Mouse (Mus musculus) hindbrain, embryonic 12.5 days (tissue): ENCODE measurements around the gene Llph. TPM values are rescaled to one million over a fixed set of nuclear protein-coding genes. Genes with fewer than 3 reads are reported as not detected.
"Not testable (repeated sequence)": the region's sequence is repeated elsewhere in the genome, so short reads cannot be mapped to it uniquely, and the experiment has no call there.

Experiments used
- ATAC-seq: fragments of 200-750 bp; cut with Nextera tagmentation; 2 replicates; pipeline ENCODE4 v1.8.0; 2017; ENCODE audit warnings: moderate TSS enrichment; ENCODE audit not compliant: low FRiP score
- H3K27ac ChIP-seq: fragments of 300-500 bp; sonication (generic); 2 replicates; pipeline ENCODE4 v1.5.1; 2016; ENCODE audit warnings: mild to moderate bottlenecking
- H3K27me3 ChIP-seq: fragments of 300-500 bp; sonication (generic); 2 replicates; pipeline ENCODE4 v1.6.1; 2016; ENCODE audit warnings: mild to moderate bottlenecking
- H3K36me3 ChIP-seq: fragments of 300-500 bp; sonication (generic); 2 replicates; pipeline ENCODE4 v1.6.1; 2016; ENCODE audit warnings: mild to moderate bottlenecking
- H3K4me1 ChIP-seq: fragments of 300-500 bp; sonication (generic); 2 replicates; pipeline ENCODE4 v1.6.1; 2016
- H3K4me2 ChIP-seq: fragments of 300-500 bp; sonication (generic); replicated peaks from 2 replicates; pipeline ENCODE4 v1.6.1; 2016; ENCODE audit warnings: mild to moderate bottlenecking
- H3K4me3 ChIP-seq: fragments of 300-500 bp; sonication (generic); 2 replicates; pipeline ENCODE4 v1.5.1; 2016; ENCODE audit warnings: mild to moderate bottlenecking
- H3K9ac ChIP-seq: fragments of 300-500 bp; sonication (generic); 2 replicates; pipeline ENCODE4 v1.6.1; 2016; ENCODE audit warnings: mild to moderate bottlenecking, moderate library complexity
- H3K9me3 ChIP-seq: fragments of 300-500 bp; sonication (generic); replicated peaks from 2 replicates; pipeline ENCODE4 v1.6.1; 2016; ENCODE audit warnings: mild to moderate bottlenecking
- WGBS: fragments of 180-500 bp; shearing (Covaris S2); methylation state at CpG from one replicate; pipeline ENCODE4 v1.1.7; 2016; 5-methylcytosine and 5-hydroxymethylcytosine counted together
- polyA plus RNA-seq: library from polyadenylated mRNA; unstranded; fragments of >200 nt; fragmentation: Nextera tagmentation; extraction: Ambion mirVana; gene quantifications from 2 replicates; pipeline ENCODE4 v1.2.1, GENCODE M21; 2016

Llph gene
- polyA plus RNA-seq, 1 experiment from 2014 or later, result 46.9 TPM

GRCm38 (mm10) chr10:120202467-120203250 is 24.2 kb upstream of the Llph start:
- Histone ChIP-seq H3K9me3 (no peaks in the 10 kb centered on the region), H3K27ac (no peak overlapping the region), H3K27me3 (peaks cover 25% of the 10 kb centered on the region), H3K4me1 (peaks cover 8% of the 10 kb centered on the region), H3K4me3 (no peak overlapping the region), H3K36me3 (no peaks in the 10 kb centered on the region), H3K4me2 (no peak overlapping the region), H3K9ac (no peak overlapping the region)
- no peak for ATAC-seq
- WGBS, result 75% methylated on average over 16 of the region's 16 CpGs

- Histone ChIP-seq H3K4me2 (no peak overlapping the region), H3K9me3 (no peaks in the 10 kb centered on the region), H3K27ac (no peak overlapping the region), H3K9ac (no peak overlapping the region), H3K4me1 (peaks cover 9% of the 10 kb centered on the region), H3K36me3 (no peaks in the 10 kb centered on the region), H3K4me3 (no peak overlapping the region), H3K27me3 (peaks cover 25% of the 10 kb centered on the region)
- ATAC-seq, result no peak
- 87% methylated on average over 13 of the region's 13 CpGs for WGBS
Measured at GRCm38 (mm10) chr10:120204591-120205210, 22.2 kb upstream of the Llph start.

GRCm38 (mm10) chr10:120208015-120208414 is 18.9 kb upstream of the Llph start:
- Histone ChIP-seq H3K36me3 (peaks cover 5% of the 10 kb centered on the region; the same call in 1 of the 2 replicates), H3K9ac (no peak overlapping the region), H3K4me3 (no peak overlapping the region), H3K27me3 (0 out of 2 replicates have a peak, but pooled peaks cover under 1% of the 10 kb centered on the region), H3K27ac (no peak overlapping the region), H3K4me1 (peaks cover 6% of the 10 kb centered on the region), H3K4me2 (no peak overlapping the region), H3K9me3 (peaks cover 8% of the 10 kb centered on the region; the same call in 1 of the 2 replicates)
- 89% methylated on average over 8 of the region's 8 CpGs for WGBS
- no peak; the same call in 1 of the 2 replicates for ATAC-seq

GRCm38 (mm10) chr10:120208575-120209538 is 18.0 kb upstream of the Llph start:
- WGBS, result 5% methylated on average over 53 of the region's 53 CpGs
- peak overlapping the region; percentile 95 for H3K4me3 ChIP-seq
- no peaks in the 10 kb centered on the region for H3K27me3 ChIP-seq
- peaks cover 8% of the 10 kb centered on the region; the same call in 1 of the 2 replicates for H3K9me3 ChIP-seq
- peak overlapping the region; percentile 78 for H3K9ac ChIP-seq
- peak; percentile 92 for ATAC-seq
- peaks cover 5% of the 10 kb centered on the region; the same call in 1 of the 2 replicates for H3K36me3 ChIP-seq
- no peak overlapping the region for H3K27ac ChIP-seq
- peak overlapping the region; percentile 59 for H3K4me2 ChIP-seq
- peaks cover 6% of the 10 kb centered on the region for H3K4me1 ChIP-seq

GRCm38 (mm10) chr10:120209539-120209925 is 17.3 kb upstream of the Llph start:
- no peak for ATAC-seq
- no peaks in the 10 kb centered on the region for H3K27me3 ChIP-seq
- peaks cover 8% of the 10 kb centered on the region; the same call in 1 of the 2 replicates for H3K9me3 ChIP-seq
- H3K4me1 ChIP-seq, result peaks cover 6% of the 10 kb centered on the region
- H3K27ac ChIP-seq, result no peak overlapping the region
- 71% methylated on average over 6 of the region's 6 CpGs for WGBS
- peaks cover 5% of the 10 kb centered on the region; the same call in 1 of the 2 replicates for H3K36me3 ChIP-seq
- H3K4me3 ChIP-seq, result peak overlapping the region; percentile 95; the same call in 1 of the 2 replicates
- H3K4me2 ChIP-seq, result peak overlapping the region; percentile 59
- no peak overlapping the region for H3K9ac ChIP-seq

- ATAC-seq, result no peak
- no peak overlapping the region for H3K4me2 ChIP-seq
Measured at GRCm38 (mm10) chr10:120210096-120210495, 16.8 kb upstream of the Llph start.

GRCm38 (mm10) chr10:120217099-120217498 is 9.8 kb upstream of the Llph start:
- H3K36me3 ChIP-seq, result peaks cover 28% of the 10 kb centered on the region
- not testable (repeated sequence) for ATAC-seq, H3K4me2 ChIP-seq, H3K9ac ChIP-seq, H3K27ac ChIP-seq, H3K9me3 ChIP-seq, H3K4me3 ChIP-seq, H3K27me3 ChIP-seq, H3K4me1 ChIP-seq
- 79% methylated on average over 1 of the region's 1 CpGs for WGBS

More at GRCm38 (mm10) chr10:120210096-120210495, 16.8 kb upstream of the Llph start:
- H3K9ac ChIP-seq, result no peak overlapping the region
- WGBS, result 86% methylated on average over 3 of the region's 3 CpGs
- peaks cover 6% of the 10 kb centered on the region for H3K4me1 ChIP-seq
- H3K27me3 ChIP-seq, result no peaks in the 10 kb centered on the region
- peaks cover 5% of the 10 kb centered on the region; the same call in 1 of the 2 replicates for H3K36me3 ChIP-seq
- no peak overlapping the region for H3K27ac ChIP-seq
- H3K9me3 ChIP-seq, result peaks cover 8% of the 10 kb centered on the region; the same call in 1 of the 2 replicates
- H3K4me3 ChIP-seq, result no peak overlapping the region

GRCm38 (mm10) chr10:120218996-120219395 is 7.9 kb upstream of the Llph start:
- Histone ChIP-seq H3K4me3 (no peak overlapping the region), H3K9me3 (no peaks in the 10 kb centered on the region), H3K27ac (no peak overlapping the region), H3K36me3 (peaks cover 30% of the 10 kb centered on the region), H3K4me1 (no peaks in the 10 kb centered on the region), H3K4me2 (no peak overlapping the region), H3K27me3 (no peaks in the 10 kb centered on the region), H3K9ac (no peak overlapping the region)
- WGBS, result 93% methylated on average over 10 of the region's 10 CpGs
- ATAC-seq, result no peak

- H3K27ac ChIP-seq, result no peak overlapping the region
- no peaks in the 10 kb centered on the region for H3K4me1 ChIP-seq
- peaks cover 34% of the 10 kb centered on the region for H3K36me3 ChIP-seq
- no peaks in the 10 kb centered on the region for H3K9me3 ChIP-seq
- no peak overlapping the region for H3K9ac ChIP-seq
- no peaks in the 10 kb centered on the region for H3K27me3 ChIP-seq
- no peak overlapping the region for H3K4me2 ChIP-seq
- no peak overlapping the region for H3K4me3 ChIP-seq
- no peak for ATAC-seq
- 83% methylated on average over 14 of the region's 14 CpGs for WGBS
Measured at GRCm38 (mm10) chr10:120219578-120220359, 7.1 kb upstream of the Llph start.

- H3K27me3 ChIP-seq, result no peaks in the 10 kb centered on the region
- H3K9ac ChIP-seq, result no peak overlapping the region
- H3K4me2 ChIP-seq, result no peak overlapping the region
- no peak overlapping the region for H3K27ac ChIP-seq
- H3K4me3 ChIP-seq, result no peak overlapping the region
- H3K36me3 ChIP-seq, result peaks cover 34% of the 10 kb centered on the region
- H3K4me1 ChIP-seq, result no peaks in the 10 kb centered on the region
- no peaks in the 10 kb centered on the region for H3K9me3 ChIP-seq
- 88% methylated on average over 7 of the region's 7 CpGs for WGBS
- no peak for ATAC-seq
Measured at GRCm38 (mm10) chr10:120220776-120221175, 6.1 kb upstream of the Llph start.

- no peaks in the 10 kb centered on the region for H3K27me3 ChIP-seq
- peaks cover 12% of the 10 kb centered on the region for H3K4me1 ChIP-seq
- 30% methylated on average over 5 of the region's 5 CpGs for WGBS
- H3K27ac ChIP-seq, result no peak overlapping the region
- H3K9me3 ChIP-seq, result no peaks in the 10 kb centered on the region
- no peak overlapping the region for H3K9ac ChIP-seq
- H3K4me3 ChIP-seq, result no peak overlapping the region
- H3K4me2 ChIP-seq, result no peak overlapping the region
- no peak for ATAC-seq
- H3K36me3 ChIP-seq, result peaks cover 23% of the 10 kb centered on the region
Measured at GRCm38 (mm10) chr10:120231718-120232117, 4.8 kb downstream of the Llph start.
